Mouse (Mus musculus) ES-Bruce4 (cell line): ENCODE measurements at regions not wholly inside any gene's neighbourhood (a gene's known extent, or its start where the extent isn't known, plus 50 kb on each side); places are given as distances from the start of the nearest gene placed in this dataset.
"Not testable (repeated sequence)": the region's sequence is repeated elsewhere in the genome, so short reads cannot be mapped to it uniquely, and the experiment has no call there.

Source experiments
- H3K27ac ChIP-seq: 2 replicates; pipeline ENCODE4 v1.5.1; 2012; ENCODE audit warnings: low read length, inconsistent platforms; ENCODE audit not compliant: insufficient read depth
- H3K27me3 ChIP-seq: 2 replicates; pipeline ENCODE4 v1.6.1; 2012; ENCODE audit warnings: mild to moderate bottlenecking, low read length, inconsistent platforms; ENCODE audit not compliant: control insufficient read depth, poor library complexity, insufficient read depth, severe bottlenecking
- H3K36me3 ChIP-seq: 2 replicates; pipeline ENCODE4 v1.6.1; 2012; ENCODE audit warnings: inconsistent platforms, mild to moderate bottlenecking, low read length, moderate library complexity; ENCODE audit not compliant: control insufficient read depth, poor library complexity, insufficient read depth, severe bottlenecking
- H3K4me1 ChIP-seq: one replicate; pipeline ENCODE4 v1.8.1; 2011; ENCODE audit warnings: low read length; ENCODE audit not compliant: control insufficient read depth, insufficient read depth
- H3K4me3 ChIP-seq: 2 replicates; pipeline ENCODE4 v1.5.1; 2011; ENCODE audit warnings: low read depth, mild to moderate bottlenecking, low read length
- H3K9ac ChIP-seq: 2 replicates; pipeline ENCODE4 v1.6.1; 2012; ENCODE audit warnings: low read depth, mild to moderate bottlenecking, inconsistent platforms; ENCODE audit not compliant: poor library complexity, severe bottlenecking
- H3K9me3 ChIP-seq: replicated peaks from 2 replicates; pipeline ENCODE4 v1.6.1; 2012; ENCODE audit warnings: mild to moderate bottlenecking, low read length, inconsistent platforms; ENCODE audit not compliant: control insufficient read depth, poor library complexity, insufficient read depth, severe bottlenecking
- CTCF ChIP-seq: IDR thresholded peaks from one replicate; pipeline ENCODE4 v1.8.1; 2011; ENCODE audit warnings: low read depth, low read length
- EP300 ChIP-seq: IDR thresholded peaks from 2 replicates; pipeline ENCODE4 v1.6.1; 2011; ENCODE audit warnings: low read depth, low read length; ENCODE audit not compliant: insufficient read depth
- POLR2A ChIP-seq: IDR thresholded peaks from one replicate; pipeline ENCODE4 v1.8.1; 2011; ENCODE audit warnings: low read length; ENCODE audit not compliant: insufficient read depth

DNA sequence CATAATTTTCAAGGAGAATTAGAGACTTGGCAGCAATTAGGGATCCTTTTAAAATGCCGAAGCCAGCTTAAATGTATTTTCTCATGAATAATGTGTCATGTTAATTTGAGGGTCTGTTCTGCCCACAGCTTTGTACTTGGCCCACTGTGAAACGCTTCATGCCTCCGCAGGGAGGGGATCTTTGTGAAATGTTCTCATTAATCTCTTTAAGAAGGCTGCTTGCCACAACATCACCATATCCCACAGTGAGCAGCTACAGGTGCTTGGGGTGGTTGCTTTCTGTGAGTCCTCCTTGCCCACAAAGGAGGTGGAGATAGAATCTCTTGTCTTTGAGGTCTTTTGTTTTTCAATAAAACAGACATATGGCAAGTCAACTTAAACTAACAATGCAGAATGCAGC is 159.3 kb upstream of the Got2 start:
- no peaks in the 10 kb centered on the region for H3K27me3 ChIP-seq
- no peak overlapping the region for H3K9ac ChIP-seq
- no peaks in the 10 kb centered on the region for H3K4me1 ChIP-seq
- H3K36me3 ChIP-seq, result no peaks in the 10 kb centered on the region
- TF ChIP-seq POLR2A, result no peak
- no peak for TF ChIP-seq EP300
- no peak for TF ChIP-seq CTCF
- no peaks in the 10 kb centered on the region for H3K9me3 ChIP-seq
- no peak overlapping the region for H3K27ac ChIP-seq
- no peak overlapping the region for H3K4me3 ChIP-seq

DNA sequence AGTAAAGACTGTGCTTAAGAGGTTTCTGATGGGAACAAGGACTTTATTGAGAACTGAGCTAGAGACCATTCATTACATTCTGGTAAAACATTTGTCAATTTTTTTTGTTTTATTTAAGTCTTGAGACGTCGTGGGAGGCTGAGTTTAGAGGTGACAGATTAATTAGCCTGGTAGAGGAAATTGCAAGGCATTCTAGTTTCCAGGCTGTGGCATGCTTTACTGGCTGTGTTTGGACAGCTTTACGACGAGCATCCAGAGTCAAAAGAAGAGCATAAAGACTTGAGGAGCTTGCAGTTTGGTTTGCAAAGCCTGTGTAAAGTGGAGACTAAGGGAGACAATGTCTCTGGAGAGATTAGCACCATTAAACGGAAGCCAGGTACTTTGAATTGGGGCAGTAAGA is 154.0 kb upstream of the Got2 start:
- Histone ChIP-seq H3K27ac (no peak overlapping the region), H3K9ac (no peak overlapping the region), H3K9me3 (no peaks in the 10 kb centered on the region), H3K36me3 (no peaks in the 10 kb centered on the region), H3K27me3 (peaks cover 1% of the 10 kb centered on the region), H3K4me3 (no peak overlapping the region), H3K4me1 (no peaks in the 10 kb centered on the region)
- TF ChIP-seq POLR2A, result no peak
- no peak for TF ChIP-seq CTCF
- TF ChIP-seq EP300, result no peak

DNA sequence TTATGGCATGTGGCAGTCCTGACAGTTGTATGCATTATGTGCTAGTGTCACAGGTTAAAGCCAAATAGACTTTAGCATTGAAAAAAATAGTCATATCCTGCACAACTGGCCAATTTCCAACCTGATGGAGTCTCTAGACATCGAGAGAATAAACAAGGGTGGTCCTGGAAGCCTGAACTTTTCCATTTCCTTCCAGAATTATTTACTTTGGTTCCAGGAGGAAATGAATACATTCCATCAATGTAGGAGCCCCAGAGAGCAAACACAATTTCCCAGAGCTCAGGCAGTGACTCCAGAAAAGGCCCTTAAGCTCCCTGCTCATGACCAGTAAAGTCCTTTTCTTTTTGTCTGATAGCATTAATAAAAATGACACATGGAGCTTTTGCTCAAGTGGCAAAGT is 151.9 kb upstream of the Got2 start:
- peaks cover 1% of the 10 kb centered on the region for H3K27me3 ChIP-seq
- H3K27ac ChIP-seq, result no peak overlapping the region
- no peaks in the 10 kb centered on the region for H3K36me3 ChIP-seq
- TF ChIP-seq POLR2A (no peak), CTCF (no peak), EP300 (no peak)
- no peaks in the 10 kb centered on the region for H3K9me3 ChIP-seq
- H3K9ac ChIP-seq, result no peak overlapping the region
- no peaks in the 10 kb centered on the region for H3K4me1 ChIP-seq
- H3K4me3 ChIP-seq, result no peak overlapping the region

DNA sequence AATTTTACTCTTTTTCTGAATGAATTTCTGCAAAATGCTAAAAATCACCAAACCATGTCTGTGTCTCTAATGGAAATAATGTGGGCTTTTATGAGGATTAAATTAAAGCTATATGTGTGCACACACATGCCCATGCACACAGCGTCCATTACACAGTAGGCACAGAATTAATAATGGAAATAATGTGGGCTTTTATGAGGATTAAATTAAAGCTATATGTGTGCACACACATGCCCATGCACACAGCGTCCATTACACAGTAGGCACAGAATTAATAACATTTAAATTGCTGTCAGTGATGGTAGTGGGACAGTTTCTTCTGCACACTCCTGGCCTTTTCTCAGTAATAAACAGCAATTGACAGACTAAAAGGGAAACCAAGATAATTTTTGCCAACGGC is 130.4 kb upstream of the Got2 start:
- not testable (repeated sequence) for H3K4me1 ChIP-seq, H3K27me3 ChIP-seq, H3K4me3 ChIP-seq, H3K9me3 ChIP-seq, H3K9ac ChIP-seq, H3K36me3 ChIP-seq, H3K27ac ChIP-seq

DNA sequence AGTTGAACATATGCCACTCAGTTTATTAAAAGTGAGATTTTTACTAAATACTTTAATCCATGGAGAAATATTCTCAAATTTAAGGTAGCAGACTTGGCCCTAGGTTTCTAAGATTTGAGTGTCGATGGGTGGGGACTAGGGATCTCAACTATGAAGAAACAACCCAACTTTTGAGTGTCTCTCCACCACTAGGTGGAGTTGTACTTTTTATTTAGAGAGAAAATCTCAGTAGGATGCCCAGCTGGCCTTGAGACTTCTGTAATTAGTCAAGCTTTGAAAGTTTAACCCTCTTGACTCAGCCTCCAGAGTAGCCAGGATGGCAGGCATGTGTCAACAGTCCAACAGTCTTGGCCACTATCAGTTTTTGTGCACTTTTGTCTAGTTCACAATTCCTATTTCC is 123.7 kb upstream of the Got2 start:
- Histone ChIP-seq H3K36me3 (no peaks in the 10 kb centered on the region), H3K27me3 (no peaks in the 10 kb centered on the region), H3K9me3 (peaks cover 6% of the 10 kb centered on the region), H3K27ac (no peak overlapping the region), H3K9ac (no peak overlapping the region), H3K4me3 (no peak overlapping the region), H3K4me1 (no peaks in the 10 kb centered on the region)
- TF ChIP-seq POLR2A (no peak), EP300 (no peak), CTCF (no peak)

DNA sequence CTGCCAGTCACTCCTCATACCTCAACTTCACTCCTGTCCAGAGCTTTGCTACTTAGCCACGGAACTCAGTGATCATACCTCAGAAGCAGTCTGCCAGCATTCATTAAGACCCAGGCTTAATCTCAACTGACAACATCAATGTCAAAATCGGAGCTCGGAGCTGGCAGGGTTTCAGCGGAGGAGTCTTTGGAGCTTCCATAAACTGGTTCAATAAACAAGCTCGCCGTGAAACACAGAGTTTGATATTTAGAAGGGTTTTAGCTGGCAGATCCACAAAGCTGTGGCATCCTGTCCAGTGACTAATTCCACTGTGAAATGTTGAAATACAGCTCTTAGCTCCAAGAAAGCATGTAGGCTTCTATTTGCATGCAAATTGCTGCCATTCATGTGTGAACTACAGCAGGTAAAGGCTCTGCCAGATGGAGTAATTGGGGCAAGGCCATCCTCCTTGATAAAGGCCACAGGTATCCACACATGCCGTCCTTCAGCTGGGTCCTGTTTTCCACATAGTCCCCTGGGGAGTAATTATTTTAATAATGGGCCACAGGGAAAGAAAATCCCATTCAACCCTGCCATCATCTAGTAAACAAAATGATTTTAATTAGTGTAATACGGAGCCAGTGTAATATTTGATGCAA is 103.6 kb upstream of the Got2 start:
- Histone ChIP-seq H3K9me3 (no peaks in the 10 kb centered on the region), H3K27me3 (peaks cover 2% of the 10 kb centered on the region; the same call in 1 of the 2 replicates), H3K36me3 (no peaks in the 10 kb centered on the region), H3K9ac (no peak overlapping the region), H3K27ac (no peak overlapping the region), H3K4me3 (no peak overlapping the region), H3K4me1 (no peaks in the 10 kb centered on the region)
- TF ChIP-seq EP300 (no peak), CTCF (no peak), POLR2A (no peak)
